In the genomic region with DNA sequence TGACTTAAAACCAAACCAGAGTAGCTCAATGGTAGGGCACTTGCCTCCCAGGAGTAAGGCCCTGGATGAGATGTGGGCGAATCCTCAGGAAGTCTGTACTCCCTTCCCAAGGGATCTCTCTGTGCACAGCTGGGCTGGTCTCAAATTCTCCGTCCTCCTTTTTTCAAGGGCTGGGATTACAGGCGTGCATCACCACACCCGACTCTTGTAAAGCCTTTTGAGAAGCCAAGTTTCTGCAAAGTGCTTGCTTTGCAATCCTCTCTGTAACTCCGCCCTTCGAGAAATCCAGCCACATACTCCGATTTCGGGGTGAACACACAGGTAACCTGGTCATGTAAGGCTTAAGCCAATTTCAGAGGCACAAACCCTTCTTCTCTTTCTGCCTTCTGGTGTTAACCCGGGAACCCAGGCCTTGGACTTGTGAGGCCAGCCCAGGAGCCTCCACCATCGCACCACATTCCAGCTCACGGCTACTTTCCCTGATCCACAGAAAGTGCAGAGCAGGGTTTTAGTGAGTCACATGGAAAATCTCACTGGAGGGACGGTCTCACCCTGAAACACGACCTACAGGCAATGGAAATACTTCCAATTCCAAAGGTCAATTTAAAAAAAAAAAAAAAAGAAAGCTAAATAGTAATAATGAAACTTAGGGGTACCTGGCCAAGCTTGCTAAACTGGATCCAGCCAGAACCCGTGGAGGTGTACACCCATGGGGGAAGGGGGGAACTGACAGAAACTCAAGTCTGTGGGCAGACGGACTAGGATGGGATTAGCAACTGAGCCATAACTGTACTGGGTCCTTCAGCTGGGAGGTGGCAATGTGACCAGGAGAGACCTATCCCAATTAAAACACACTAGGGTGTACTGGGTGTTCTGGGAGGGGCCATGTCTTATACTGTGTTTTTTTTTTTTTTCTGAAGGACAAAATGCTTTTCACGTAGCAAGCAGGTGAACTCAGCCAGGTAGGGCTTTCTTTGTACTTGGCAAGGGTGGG, we compare ENCODE assay signal across 9 mouse cellular contexts. TPM values are rescaled to one million over a fixed set of nuclear protein-coding genes. Genes with fewer than 3 reads are reported as not detected.
DNase-seq lines count a peak whose midpoint lies in the region; ATAC-seq and TF ChIP-seq lines count a peak whose summit lies in the region.
"Had no signal": no experiment of that assay in that cellular context is flagged by ENCODE, and none has a peak within 500 bp of the region (broad histone marks: within the 10 kb centered on the region; RNA-seq: fewer than 3 reads in every experiment).

No protein-coding gene starts in this region.

- no peak overlapping the region for H3K9ac ChIP-seq in liver, embryonic 15.5 days
- no peak overlapping the region for H3K9ac ChIP-seq in liver, embryonic 12.5 days
- H3K9ac ChIP-seq in embryonic facial prominence, embryonic 13.5 days: no peak overlapping the region
- H3K9ac ChIP-seq in liver, postnatal 0 days (replicated peaks): no peak overlapping the region
- peak overlapping the region; percentile 58 for H3K9ac ChIP-seq in stomach, embryonic 16.5 days (ENCODE audit: low read length)
- no peak overlapping the region for H3K9ac ChIP-seq in midbrain, embryonic 13.5 days (replicated peaks)

- no peak for ATAC-seq in liver, embryonic 15.5 days (ENCODE audit: insufficient read depth)
- no peak for ATAC-seq in liver, embryonic 12.5 days
- ATAC-seq in embryonic facial prominence, embryonic 13.5 days (ENCODE audit: insufficient number of reproducible peaks, insufficient read depth, low FRiP score, low TSS enrichment, low read depth): no peak; the same call in 1 of the 2 replicates
- no peak for ATAC-seq in liver, postnatal 0 days
- ATAC-seq in stomach, embryonic 16.5 days (ENCODE audit: insufficient read depth, low FRiP score): peak; percentile 59
- no peak for ATAC-seq in midbrain, embryonic 13.5 days

- H3K36me3 ChIP-seq in liver, embryonic 15.5 days (replicated peaks): 0 out of 2 replicates have a peak, but pooled peaks cover 4% of the 10 kb centered on the region
- no peaks in the 10 kb centered on the region for H3K36me3 ChIP-seq in liver, embryonic 12.5 days
- H3K36me3 ChIP-seq in embryonic facial prominence, embryonic 13.5 days: no peaks in the 10 kb centered on the region
- no peaks in the 10 kb centered on the region for H3K36me3 ChIP-seq in liver, postnatal 0 days (replicated peaks; ENCODE audit: insufficient read depth, low read length)
- H3K36me3 ChIP-seq in stomach, embryonic 16.5 days (ENCODE audit: control insufficient read depth, insufficient read depth, low read length): no peaks in the 10 kb centered on the region
- H3K36me3 ChIP-seq in hindbrain, embryonic 10.5 days: no peaks in the 10 kb centered on the region
- no peaks in the 10 kb centered on the region for H3K36me3 ChIP-seq in midbrain, embryonic 13.5 days

- no peaks in the 10 kb centered on the region for H3K27me3 ChIP-seq in liver, embryonic 15.5 days
- no peaks in the 10 kb centered on the region for H3K27me3 ChIP-seq in liver, embryonic 12.5 days (replicated peaks)
- H3K27me3 ChIP-seq in embryonic facial prominence, embryonic 13.5 days: no peaks in the 10 kb centered on the region
- no peaks in the 10 kb centered on the region for H3K27me3 ChIP-seq in liver, postnatal 0 days (ENCODE audit: insufficient read depth, low read length)
- no peaks in the 10 kb centered on the region for H3K27me3 ChIP-seq in stomach, embryonic 16.5 days (ENCODE audit: control insufficient read depth, insufficient read depth, low read length)
- H3K27me3 ChIP-seq in hindbrain, embryonic 10.5 days (ENCODE audit: insufficient read depth, poor library complexity, severe bottlenecking): no peaks in the 10 kb centered on the region
- H3K27me3 ChIP-seq in midbrain, embryonic 13.5 days: no peaks in the 10 kb centered on the region

- peak overlapping the region; percentile 26; the same call in 1 of the 2 replicates for H3K27ac ChIP-seq in liver, embryonic 15.5 days (replicated peaks)
- H3K27ac ChIP-seq in liver, embryonic 12.5 days: no peak overlapping the region
- peak overlapping the region; percentile 76 for H3K27ac ChIP-seq in embryonic facial prominence, embryonic 13.5 days
- H3K27ac ChIP-seq in liver, postnatal 0 days (ENCODE audit: low read depth): peak overlapping the region; percentile 12; the same call in 1 of the 2 replicates
- H3K27ac ChIP-seq in stomach, embryonic 16.5 days (ENCODE audit: low read length): peak overlapping the region; percentile 96
- H3K27ac ChIP-seq in hindbrain, embryonic 10.5 days: no peak overlapping the region; the same call in 1 of the 2 replicates
- H3K27ac ChIP-seq in midbrain, embryonic 13.5 days: no peak overlapping the region

- H3K4me2 ChIP-seq in liver, embryonic 15.5 days: no peak overlapping the region
- no peak overlapping the region for H3K4me2 ChIP-seq in liver, embryonic 12.5 days
- no peak overlapping the region for H3K4me2 ChIP-seq in embryonic facial prominence, embryonic 13.5 days
- H3K4me2 ChIP-seq in liver, postnatal 0 days (ENCODE audit: low read depth, low read length): 0 out of 2 replicates have a peak overlapping the region, but pooled peaks have one; percentile 51
- peak overlapping the region; percentile 35 for H3K4me2 ChIP-seq in stomach, embryonic 16.5 days (ENCODE audit: low read depth, low read length)
- no peak overlapping the region for H3K4me2 ChIP-seq in midbrain, embryonic 13.5 days (replicated peaks)

- no peaks in the 10 kb centered on the region for H3K9me3 ChIP-seq in liver, embryonic 15.5 days (replicated peaks)
- no peaks in the 10 kb centered on the region for H3K9me3 ChIP-seq in liver, embryonic 12.5 days (replicated peaks)
- H3K9me3 ChIP-seq in embryonic facial prominence, embryonic 13.5 days: no peaks in the 10 kb centered on the region
- H3K9me3 ChIP-seq in liver, postnatal 0 days (ENCODE audit: low read length): no peaks in the 10 kb centered on the region
- H3K9me3 ChIP-seq in stomach, embryonic 16.5 days (replicated peaks; ENCODE audit: control insufficient read depth, low read length): no peaks in the 10 kb centered on the region
- H3K9me3 ChIP-seq in hindbrain, embryonic 10.5 days: no peaks in the 10 kb centered on the region
- H3K9me3 ChIP-seq in midbrain, embryonic 13.5 days: no peaks in the 10 kb centered on the region

- no peak for TF ChIP-seq CTCF in liver, postnatal 0 days (IDR thresholded peaks at IDR 0.05; ENCODE audit: low read depth)

- no peak for DNase-seq in liver, postnatal 0 days
- DNase-seq in urinary bladder, postnatal 36 days (ENCODE audit: low spot score in 2 of 2): no peak
- DNase-seq in hindbrain, embryonic 10.5 days (ENCODE audit: low spot score): no peak
- DNase-seq: heart, postnatal 4 days had no signal

- TF ChIP-seq EP300 in liver, postnatal 0 days (IDR thresholded peaks at IDR 0.05; ENCODE audit: low read depth): no peak

- 65% methylated on average over 16 of the region's 16 CpGs for WGBS in liver, embryonic 15.5 days (ENCODE audit: insufficient replicate concordance)
- 72% methylated on average over 16 of the region's 16 CpGs for WGBS in liver, embryonic 12.5 days (ENCODE audit: insufficient replicate concordance)
- 63% methylated on average over 16 of the region's 16 CpGs for WGBS in embryonic facial prominence, embryonic 13.5 days
- WGBS in liver, postnatal 0 days (ENCODE audit: insufficient replicate concordance): 65% methylated on average over 16 of the region's 16 CpGs
- 55% methylated on average over 16 of the region's 16 CpGs for WGBS in stomach, embryonic 16.5 days
- 83% methylated on average over 16 of the region's 16 CpGs for WGBS in hindbrain, embryonic 10.5 days
- WGBS in midbrain, embryonic 13.5 days: 86% methylated on average over 16 of the region's 16 CpGs

- H3K4me1 ChIP-seq in liver, embryonic 15.5 days (replicated peaks): peaks cover 94% of the 10 kb centered on the region
- H3K4me1 ChIP-seq in liver, embryonic 12.5 days: peaks cover 98% of the 10 kb centered on the region
- H3K4me1 ChIP-seq in embryonic facial prominence, embryonic 13.5 days: peaks cover 73% of the 10 kb centered on the region
- peaks cover 86% of the 10 kb centered on the region for H3K4me1 ChIP-seq in liver, postnatal 0 days (ENCODE audit: insufficient read depth)
- H3K4me1 ChIP-seq in stomach, embryonic 16.5 days (ENCODE audit: control insufficient read depth, insufficient read depth, low read length): peaks cover 67% of the 10 kb centered on the region
- H3K4me1 ChIP-seq in hindbrain, embryonic 10.5 days (replicated peaks): peaks cover 56% of the 10 kb centered on the region
- H3K4me1 ChIP-seq in midbrain, embryonic 13.5 days (replicated peaks): peaks cover 23% of the 10 kb centered on the region

- H3K4me3 ChIP-seq in liver, embryonic 15.5 days (replicated peaks): no peak overlapping the region
- no peak overlapping the region for H3K4me3 ChIP-seq in liver, embryonic 12.5 days
- no peak overlapping the region for H3K4me3 ChIP-seq in embryonic facial prominence, embryonic 13.5 days
- no peak overlapping the region for H3K4me3 ChIP-seq in liver, postnatal 0 days (ENCODE audit: low read depth, low read length)
- peak overlapping the region; percentile 10; the same call in 1 of the 2 replicates for H3K4me3 ChIP-seq in stomach, embryonic 16.5 days (replicated peaks; ENCODE audit: low read length)
- H3K4me3 ChIP-seq in hindbrain, embryonic 10.5 days: no peak overlapping the region
- H3K4me3 ChIP-seq in midbrain, embryonic 13.5 days (replicated peaks): no peak overlapping the region

RNA-seq across cellular contexts. Expression of gene Cd9, which starts 16.2 kb away (rescaled TPM):
- polyA plus RNA-seq in liver, embryonic 15.5 days (2015; fragmentation: Nextera tagmentation; extraction: Ambion mirVana): 121 and 141 TPM in 2 replicates
- polyA plus RNA-seq in liver, embryonic 12.5 days (2016; fragmentation: Nextera tagmentation; extraction: Ambion mirVana): 88.3 and 93.3 TPM in 2 replicates
- polyA plus RNA-seq in embryonic facial prominence, embryonic 13.5 days (2015; fragmentation: Nextera tagmentation; extraction: Ambion mirVana): 160 and 189 TPM in 2 replicates
- 243 and 249 TPM in 2 replicates for polyA plus RNA-seq in liver, postnatal 0 days (2015; fragmentation: Nextera tagmentation; extraction: Ambion mirVana)
- polyA plus RNA-seq in stomach, embryonic 16.5 days (2015; fragmentation: Nextera tagmentation; extraction: Ambion mirVana): 452 and 514 TPM in 2 replicates
- polyA plus RNA-seq in hindbrain, embryonic 10.5 days (2016; fragmentation: Nextera tagmentation; extraction: Ambion mirVana): 35.9 and 39.9 TPM in 2 replicates
- polyA plus RNA-seq in midbrain, embryonic 13.5 days (2015; fragmentation: Nextera tagmentation; extraction: Ambion mirVana): 33.0 and 36.0 TPM in 2 replicates

Comparison
In these comparisons a context has a peak if more than half of its experiments do, and no peak if none do; other contexts are left out.
1. H3K27ac ChIP-seq: peak in liver, embryonic 15.5 days (single experiment), embryonic facial prominence, embryonic 13.5 days (single experiment), liver, postnatal 0 days (single experiment) and stomach, embryonic 16.5 days (single experiment); none in liver, embryonic 12.5 days (single experiment), hindbrain, embryonic 10.5 days (single experiment) and midbrain, embryonic 13.5 days (single experiment).
2. H3K4me2 ChIP-seq: peak in liver, postnatal 0 days (single experiment) and stomach, embryonic 16.5 days (single experiment); none in liver, embryonic 15.5 days (single experiment), liver, embryonic 12.5 days (single experiment), embryonic facial prominence, embryonic 13.5 days (single experiment) and midbrain, embryonic 13.5 days (single experiment).